Mouse (Mus musculus) megakaryocyte, embryonic 14.5 days (primary cell): ENCODE data around the gene Gm20388.

Experiments used
- FLI1 ChIP-seq: IDR thresholded peaks from 2 replicates; pipeline ENCODE4 v1.6.1; 2012; ENCODE audit warnings: low read length, inconsistent platforms, mixed read lengths
- GATA1 ChIP-seq: IDR thresholded peaks from 3 replicates; pipeline ENCODE4 v1.6.1; 2012; ENCODE audit warnings: mixed read lengths, low read length, inconsistent platforms, borderline replicate concordance

- TF ChIP-seq FLI1, result no peak
- TF ChIP-seq GATA1, result no peak
These were observed 3492.2 kb downstream of the Gm20388 start for GRCm38 (mm10) chr8:123402730-123403326.
